Mouse (Mus musculus) megakaryocyte, embryonic 14.5 days (primary cell): Measurements from ENCODE around the gene Ado.

Source experiments
- FLI1 ChIP-seq: IDR thresholded peaks from 2 replicates; pipeline ENCODE4 v1.6.1; 2012; ENCODE audit warnings: low read length, inconsistent platforms, mixed read lengths
- GATA1 ChIP-seq: IDR thresholded peaks from 3 replicates; pipeline ENCODE4 v1.6.1; 2012; ENCODE audit warnings: mixed read lengths, low read length, inconsistent platforms, borderline replicate concordance

- TF ChIP-seq GATA1 (no peak), FLI1 (no peak)
Measured at GRCm38 (mm10) chr10:67548877-67549731, at the start of gene Ado.
